Mouse (Mus musculus) cortical plate, adult 2 months (tissue): ENCODE results near the gene Pcgf5. TPM values are rescaled to one million over a fixed set of nuclear protein-coding genes. Genes with fewer than 3 reads are reported as not detected.

Experiments
- H3K27ac ChIP-seq: fragments of 200-500 bp; 2 replicates; pipeline ENCODE4 v1.5.1; 2012; ENCODE audit warnings: low read length, control low read depth, inconsistent platforms; ENCODE audit not compliant: insufficient read depth
- H3K4me1 ChIP-seq: fragments of 200-500 bp; 2 replicates; pipeline ENCODE4 v1.6.1; 2011; ENCODE audit warnings: low read length; ENCODE audit not compliant: control insufficient read depth, insufficient read depth
- H3K4me3 ChIP-seq: fragments of 200-500 bp; 2 replicates; pipeline ENCODE4 v1.5.1; 2011; ENCODE audit warnings: mild to moderate bottlenecking, low read length, control low read depth; ENCODE audit not compliant: insufficient read depth
- CTCF ChIP-seq: fragments of 200-500 bp; IDR thresholded peaks from 2 replicates; pipeline ENCODE4 v1.5.1; 2011; ENCODE audit warnings: mild to moderate bottlenecking, control low read depth, low read length; ENCODE audit not compliant: insufficient read depth; ENCODE audit errors: extremely low read depth
- POLR2A ChIP-seq: fragments of 200-500 bp; IDR thresholded peaks from 2 replicates; pipeline ENCODE4 v1.6.1; 2011; ENCODE audit warnings: mild to moderate bottlenecking, low read length, control low read depth; ENCODE audit not compliant: insufficient read depth; ENCODE audit errors: extremely low read depth
- polyA plus RNA-seq: library from polyadenylated mRNA; depleted of rRNA; stranded (reverse); fragments of >200 nt; gene quantifications from 2 replicates; pipeline ENCODE4 v1.2.3, GENCODE M21; 2012

The Pcgf5 gene
- polyA plus RNA-seq, 1 experiment, result 14.4 TPM

GRCm38 (mm10) chr19:36349487-36349955, 1.4 kb downstream of the Pcgf5 start:
- no peak for TF ChIP-seq POLR2A
- no peak overlapping the region for H3K27ac ChIP-seq
- H3K4me1 ChIP-seq, result no peaks in the 10 kb centered on the region
- H3K4me3 ChIP-seq, result peak overlapping the region; percentile 57

- H3K4me3 ChIP-seq, result no peak overlapping the region
- TF ChIP-seq POLR2A, result no peak
- TF ChIP-seq CTCF, result no peak
- no peak overlapping the region for H3K27ac ChIP-seq
- no peaks in the 10 kb centered on the region for H3K4me1 ChIP-seq
These were observed 2.1 kb downstream of the Pcgf5 start for GRCm38 (mm10) chr19:36350181-36350580.

GRCm38 (mm10) chr19:36350870-36351269, 2.8 kb downstream of the Pcgf5 start:
- H3K27ac ChIP-seq, result no peak overlapping the region
- TF ChIP-seq POLR2A (no peak), CTCF (no peak)
- H3K4me3 ChIP-seq, result no peak overlapping the region
- H3K4me1 ChIP-seq, result no peaks in the 10 kb centered on the region

GRCm38 (mm10) chr19:36362541-36362940, 14.4 kb downstream of the Pcgf5 start:
- H3K4me3 ChIP-seq, result no peak overlapping the region
- H3K4me1 ChIP-seq, result no peaks in the 10 kb centered on the region
- no peak for TF ChIP-seq CTCF
- TF ChIP-seq POLR2A, result no peak
- H3K27ac ChIP-seq, result no peak overlapping the region

GRCm38 (mm10) chr19:36364757-36365156, 16.6 kb downstream of the Pcgf5 start:
- no peak for TF ChIP-seq POLR2A
- no peak for TF ChIP-seq CTCF
- Histone ChIP-seq H3K4me3 (no peak overlapping the region), H3K4me1 (no peaks in the 10 kb centered on the region), H3K27ac (no peak overlapping the region)

- no peak overlapping the region for H3K4me3 ChIP-seq
- no peaks in the 10 kb centered on the region for H3K4me1 ChIP-seq
- H3K27ac ChIP-seq, result no peak overlapping the region
- TF ChIP-seq POLR2A (no peak), CTCF (no peak)
These were observed 23.4 kb downstream of the Pcgf5 start for GRCm38 (mm10) chr19:36371478-36371877.

GRCm38 (mm10) chr19:36373056-36373621, 25.0 kb downstream of the Pcgf5 start:
- Histone ChIP-seq H3K4me3 (no peak overlapping the region), H3K4me1 (no peaks in the 10 kb centered on the region), H3K27ac (no peak overlapping the region)
- TF ChIP-seq CTCF (no peak), POLR2A (no peak)

GRCm38 (mm10) chr19:36375200-36375783, 27.2 kb downstream of the Pcgf5 start:
- Histone ChIP-seq H3K4me3 (no peak overlapping the region), H3K4me1 (no peaks in the 10 kb centered on the region), H3K27ac (no peak overlapping the region)
- no peak for TF ChIP-seq POLR2A

GRCm38 (mm10) chr19:36377729-36378128, 29.6 kb downstream of the Pcgf5 start:
- H3K4me1 ChIP-seq, result no peaks in the 10 kb centered on the region
- no peak overlapping the region for H3K4me3 ChIP-seq
- no peak for TF ChIP-seq POLR2A
- no peak for TF ChIP-seq CTCF
- no peak overlapping the region for H3K27ac ChIP-seq

GRCm38 (mm10) chr19:36378511-36379232, 30.6 kb downstream of the Pcgf5 start:
- H3K4me3 ChIP-seq, result no peak overlapping the region
- no peak overlapping the region for H3K27ac ChIP-seq
- TF ChIP-seq CTCF, result no peak
- TF ChIP-seq POLR2A, result no peak
- H3K4me1 ChIP-seq, result no peaks in the 10 kb centered on the region

- H3K4me1 ChIP-seq, result no peaks in the 10 kb centered on the region
- H3K4me3 ChIP-seq, result no peak overlapping the region
- H3K27ac ChIP-seq, result no peak overlapping the region
- TF ChIP-seq POLR2A (no peak), CTCF (no peak)
These were observed 34.8 kb downstream of the Pcgf5 start for GRCm38 (mm10) chr19:36382901-36383300.
